Mouse (Mus musculus): ENCODE measurements at regions not wholly inside any gene's neighbourhood (a gene's known extent, or its start where the extent isn't known, plus 50 kb on each side); places are given as distances from the start of the nearest gene placed in this dataset.

- TF ChIP-seq CTCF (IDR thresholded peaks at IDR 0.05; ENCODE audit: insufficient read depth, low read length) (no peak), POLR2A (IDR thresholded peaks at IDR 0.05; ENCODE audit: borderline replicate concordance, extremely low read depth, low read depth, low read length) (no peak)
Observed at GRCm38 (mm10) chr1:35941642-35942077, 126.5 kb upstream of the Hs6st1 start.

All from lung, adult 2 months (tissue).